Mouse (Mus musculus): ENCODE data around the gene Exosc5. TPM values are rescaled to one million over a fixed set of nuclear protein-coding genes. Genes with fewer than 3 reads are reported as not detected.

Gene Exosc5
- polyA plus RNA-seq, 1 experiment from 2014 or later = 81.4 TPM

GRCm38 (mm10) chr7:25686680-25687531, 27.9 kb downstream of the Exosc5 start, which contains the start of gene Tgfb1:
Tgfb1 (plus strand) TSS chr7:25687002.
- Histone ChIP-seq H3K27me3 (ENCODE audit: low read depth, poor library complexity, severe bottlenecking) (peaks cover 75% of the 10 kb centered on the region), H3K36me3 (peaks cover 14% of the 10 kb centered on the region; the same call in 1 of the 2 replicates), H3K4me1 (peaks cover 40% of the 10 kb centered on the region), H3K27ac (replicated peaks) (peak within 1 kb of the TSS; percentile 81), H3K9me3 (replicated peaks) (no peaks in the 10 kb centered on the region), H3K4me3 (peak within 1 kb of the TSS; percentile 63)
- peak; percentile 74 for DNase-seq (ENCODE audit: low spot score)
- WGBS = under 1% methylated on average over 58 of the region's 69 CpGs

- Histone ChIP-seq H3K9me3 (replicated peaks) (no peaks in the 10 kb centered on the region; the same call in 1 of the 2 replicates), H3K36me3 (peaks cover 12% of the 10 kb centered on the region; the same call in 1 of the 2 replicates), H3K4me1 (peaks cover 40% of the 10 kb centered on the region), H3K27ac (replicated peaks) (peak overlapping the region; percentile 61; the same call in 1 of the 2 replicates), H3K27me3 (ENCODE audit: low read depth, poor library complexity, severe bottlenecking) (peaks cover 81% of the 10 kb centered on the region), H3K4me3 (peak overlapping the region; percentile 63)
- 1% methylated on average over 47 of the region's 47 CpGs for WGBS
- peak; percentile 42 for DNase-seq (ENCODE audit: low spot score)
Measured at GRCm38 (mm10) chr7:25687811-25688401, 28.9 kb downstream of the Exosc5 start.

GRCm38 (mm10) chr7:25688810-25689586, 30.0 kb downstream of the Exosc5 start:
- Histone ChIP-seq H3K36me3 (0 out of 2 replicates have a peak, but pooled peaks cover 2% of the 10 kb centered on the region), H3K4me1 (peaks cover 43% of the 10 kb centered on the region), H3K4me3 (peak overlapping the region; percentile 63), H3K27me3 (ENCODE audit: low read depth, poor library complexity, severe bottlenecking) (peaks cover 81% of the 10 kb centered on the region), H3K27ac (replicated peaks) (peak overlapping the region; percentile 49; the same call in 1 of the 2 replicates), H3K9me3 (replicated peaks) (no peaks in the 10 kb centered on the region; the same call in 1 of the 2 replicates)
- WGBS = 2% methylated on average over 44 of the region's 52 CpGs
- peak; percentile 50 for DNase-seq (ENCODE audit: low spot score)

GRCm38 (mm10) chr7:25689603-25690021, 30.6 kb downstream of the Exosc5 start:
- no peaks in the 10 kb centered on the region; the same call in 1 of the 2 replicates for H3K9me3 ChIP-seq (replicated peaks)
- H3K4me3 ChIP-seq = peak overlapping the region; percentile 63
- 13% methylated on average over 12 of the region's 12 CpGs for WGBS
- H3K27ac ChIP-seq (replicated peaks) = no peak overlapping the region; the same call in 1 of the 2 replicates
- peaks cover 45% of the 10 kb centered on the region for H3K4me1 ChIP-seq
- no peak for DNase-seq (ENCODE audit: low spot score)
- H3K27me3 ChIP-seq (ENCODE audit: low read depth, poor library complexity, severe bottlenecking) = peaks cover 79% of the 10 kb centered on the region
- no peaks in the 10 kb centered on the region for H3K36me3 ChIP-seq

- Histone ChIP-seq H3K27me3 (ENCODE audit: low read depth, poor library complexity, severe bottlenecking) (peaks cover 74% of the 10 kb centered on the region), H3K4me1 (peaks cover 45% of the 10 kb centered on the region), H3K27ac (replicated peaks) (no peak overlapping the region), H3K9me3 (replicated peaks) (no peaks in the 10 kb centered on the region; the same call in 1 of the 2 replicates), H3K36me3 (no peaks in the 10 kb centered on the region), H3K4me3 (peak overlapping the region; percentile 63; the same call in 1 of the 2 replicates)
- 46% methylated on average over 5 of the region's 5 CpGs for WGBS
- no peak for DNase-seq (ENCODE audit: low spot score)
Measured at GRCm38 (mm10) chr7:25690051-25690450, 31.1 kb downstream of the Exosc5 start.

- H3K4me1 ChIP-seq = peaks cover 11% of the 10 kb centered on the region
- no peak for DNase-seq (ENCODE audit: low spot score)
- WGBS = 56% methylated on average over 8 of the region's 8 CpGs
- no peak overlapping the region for H3K27ac ChIP-seq (replicated peaks)
- H3K27me3 ChIP-seq (ENCODE audit: low read depth, poor library complexity, severe bottlenecking) = peaks cover 34% of the 10 kb centered on the region
- H3K4me3 ChIP-seq = no peak overlapping the region
- no peaks in the 10 kb centered on the region; the same call in 1 of the 2 replicates for H3K9me3 ChIP-seq (replicated peaks)
- no peaks in the 10 kb centered on the region for H3K36me3 ChIP-seq
Measured at GRCm38 (mm10) chr7:25694104-25694503, 35.1 kb downstream of the Exosc5 start.

GRCm38 (mm10) chr7:25699851-25700250, 40.9 kb downstream of the Exosc5 start:
- 53% methylated on average over 13 of the region's 13 CpGs for WGBS
- Histone ChIP-seq H3K36me3 (no peaks in the 10 kb centered on the region), H3K27ac (replicated peaks) (no peak overlapping the region), H3K4me3 (no peak overlapping the region), H3K9me3 (replicated peaks) (peaks cover 20% of the 10 kb centered on the region), H3K4me1 (peaks cover 13% of the 10 kb centered on the region), H3K27me3 (ENCODE audit: low read depth, poor library complexity, severe bottlenecking) (peaks cover 18% of the 10 kb centered on the region)
- DNase-seq (ENCODE audit: low spot score) = no peak

GRCm38 (mm10) chr7:25700732-25701131, 41.8 kb downstream of the Exosc5 start:
- H3K4me1 ChIP-seq = peaks cover 16% of the 10 kb centered on the region
- 77% methylated on average over 12 of the region's 12 CpGs for WGBS
- no peaks in the 10 kb centered on the region for H3K36me3 ChIP-seq
- no peak overlapping the region for H3K27ac ChIP-seq (replicated peaks)
- DNase-seq (ENCODE audit: low spot score) = no peak
- no peak overlapping the region for H3K4me3 ChIP-seq
- peaks cover 25% of the 10 kb centered on the region for H3K27me3 ChIP-seq (ENCODE audit: low read depth, poor library complexity, severe bottlenecking)
- H3K9me3 ChIP-seq (replicated peaks) = peaks cover 20% of the 10 kb centered on the region

- H3K27ac ChIP-seq (replicated peaks) = no peak overlapping the region
- 96% methylated on average over 2 of the region's 2 CpGs for WGBS
- DNase-seq (ENCODE audit: low spot score) = no peak
- H3K27me3 ChIP-seq (ENCODE audit: low read depth, poor library complexity, severe bottlenecking) = peaks cover 30% of the 10 kb centered on the region
- no peak overlapping the region for H3K4me3 ChIP-seq
- peaks cover 20% of the 10 kb centered on the region for H3K9me3 ChIP-seq (replicated peaks)
- H3K4me1 ChIP-seq = peaks cover 16% of the 10 kb centered on the region
- H3K36me3 ChIP-seq = no peaks in the 10 kb centered on the region
Measured at GRCm38 (mm10) chr7:25702350-25702749, 43.4 kb downstream of the Exosc5 start.

GRCm38 (mm10) chr7:25703793-25704494, 45.0 kb downstream of the Exosc5 start:
- WGBS = 22% methylated on average over 10 of the region's 10 CpGs
- H3K36me3 ChIP-seq = no peaks in the 10 kb centered on the region
- DNase-seq (ENCODE audit: low spot score) = no peak
- no peak overlapping the region for H3K27ac ChIP-seq (replicated peaks)
- H3K4me3 ChIP-seq = peak overlapping the region; percentile 54; the same call in 1 of the 2 replicates
- peaks cover 16% of the 10 kb centered on the region for H3K4me1 ChIP-seq
- H3K27me3 ChIP-seq (ENCODE audit: low read depth, poor library complexity, severe bottlenecking) = peaks cover 30% of the 10 kb centered on the region
- peaks cover 20% of the 10 kb centered on the region for H3K9me3 ChIP-seq (replicated peaks)

GRCm38 (mm10) chr7:25704716-25705364, 45.9 kb downstream of the Exosc5 start:
- WGBS = 2% methylated on average over 36 of the region's 37 CpGs
- peaks cover 30% of the 10 kb centered on the region for H3K27me3 ChIP-seq (ENCODE audit: low read depth, poor library complexity, severe bottlenecking)
- peak overlapping the region; percentile 54 for H3K4me3 ChIP-seq
- peak; percentile 41 for DNase-seq (ENCODE audit: low spot score)
- H3K36me3 ChIP-seq = no peaks in the 10 kb centered on the region
- H3K4me1 ChIP-seq = peaks cover 19% of the 10 kb centered on the region
- peaks cover 18% of the 10 kb centered on the region for H3K9me3 ChIP-seq (replicated peaks)
- H3K27ac ChIP-seq (replicated peaks) = no peak overlapping the region; the same call in 1 of the 2 replicates

Data from midbrain, embryonic 10.5 days (tissue).